Mouse (Mus musculus): ENCODE measurements around the gene Golt1a.

The Golt1a gene

GRCm38 (mm10) chr1:133309652-133310267, at the start of gene Golt1a:
Gene Golt1a, plus strand, starts transcription at chr1:133309800.
- no peak for DNase-seq

- DNase-seq, result no peak
Measured at GRCm38 (mm10) chr1:133262628-133263027, 47.0 kb upstream of the Golt1a start.

- DNase-seq, result no peak
Measured at GRCm38 (mm10) chr1:133263134-133263533, 46.5 kb upstream of the Golt1a start.

- no peak for DNase-seq
Measured at GRCm38 (mm10) chr1:133264367-133264766, 45.2 kb upstream of the Golt1a start.

- DNase-seq, result no peak
Measured at GRCm38 (mm10) chr1:133265114-133265766, 44.4 kb upstream of the Golt1a start.

GRCm38 (mm10) chr1:133267094-133267493, 42.5 kb upstream of the Golt1a start:
- DNase-seq, result no peak

- no peak for DNase-seq
Measured at GRCm38 (mm10) chr1:133267813-133268492, 41.6 kb upstream of the Golt1a start.

GRCm38 (mm10) chr1:133268503-133268902, 41.1 kb upstream of the Golt1a start:
- no peak for DNase-seq

GRCm38 (mm10) chr1:133270336-133270735, 39.3 kb upstream of the Golt1a start:
- no peak for DNase-seq

GRCm38 (mm10) chr1:133274163-133274562, 35.4 kb upstream of the Golt1a start:
- no peak for DNase-seq

GRCm38 (mm10) chr1:133276983-133277382, 32.6 kb upstream of the Golt1a start:
- DNase-seq, result no peak

GRCm38 (mm10) chr1:133278539-133278938, 31.1 kb upstream of the Golt1a start:
- no peak for DNase-seq

- no peak for DNase-seq
Measured at GRCm38 (mm10) chr1:133278946-133279631, 30.5 kb upstream of the Golt1a start.

GRCm38 (mm10) chr1:133279632-133280093, 29.9 kb upstream of the Golt1a start:
- no peak for DNase-seq

GRCm38 (mm10) chr1:133280537-133280936, 29.1 kb upstream of the Golt1a start:
- DNase-seq, result no peak

- no peak for DNase-seq
Measured at GRCm38 (mm10) chr1:133285907-133286306, 23.7 kb upstream of the Golt1a start.

- no peak for DNase-seq
Measured at GRCm38 (mm10) chr1:133287051-133287450, 22.5 kb upstream of the Golt1a start.

GRCm38 (mm10) chr1:133287880-133288279, 21.7 kb upstream of the Golt1a start:
- no peak for DNase-seq

GRCm38 (mm10) chr1:133291888-133292287, 17.7 kb upstream of the Golt1a start:
- DNase-seq, result no peak

- no peak for DNase-seq
Measured at GRCm38 (mm10) chr1:133292608-133293007, 17.0 kb upstream of the Golt1a start.

- DNase-seq, result no peak
Measured at GRCm38 (mm10) chr1:133296376-133296775, 13.2 kb upstream of the Golt1a start.

- no peak for DNase-seq
Measured at GRCm38 (mm10) chr1:133298816-133299215, 10.8 kb upstream of the Golt1a start.

GRCm38 (mm10) chr1:133302540-133302939, 7.1 kb upstream of the Golt1a start:
- no peak for DNase-seq
